Mouse (Mus musculus) C2C12 (cell line): ENCODE data around the gene Pik3r5. TPM values are rescaled to one million over a fixed set of nuclear protein-coding genes. Genes with fewer than 3 reads are reported as not detected.

Source experiments
- H3K27me3 ChIP-seq: one replicate; pipeline ENCODE4 v1.6.1; 2011; ENCODE audit not compliant: control insufficient read depth, insufficient read depth, insufficient read length
- H3K36me3 ChIP-seq: one replicate; pipeline ENCODE4 v1.6.1; 2011; ENCODE audit not compliant: control insufficient read depth, insufficient read depth
- H3K4me3 ChIP-seq: one replicate; pipeline ENCODE4 v1.5.1; 2011; ENCODE audit warnings: mild to moderate bottlenecking, control low read depth; ENCODE audit not compliant: poor library complexity, insufficient read depth, severe bottlenecking
- H3K79me2 ChIP-seq: one replicate; pipeline ENCODE4 v1.6.1; 2011; ENCODE audit not compliant: control insufficient read depth, insufficient read depth
- H3K79me3 ChIP-seq: one replicate; pipeline ENCODE4 v1.6.1; 2011; ENCODE audit warnings: low read depth, control low read depth
- H3ac ChIP-seq: one replicate; pipeline ENCODE3; 2011; ENCODE audit warnings: low read depth; ENCODE audit not compliant: control insufficient read depth, insufficient read length
- CEBPB ChIP-seq: IDR thresholded peaks from one replicate; pipeline ENCODE4 v1.6.1; 2011; ENCODE audit warnings: low read depth, mild to moderate bottlenecking, control low read depth, moderate library complexity
- CTCF ChIP-seq: IDR thresholded peaks from one replicate; pipeline ENCODE4 v1.5.1; 2011; ENCODE audit not compliant: control insufficient read depth, insufficient read depth, insufficient read length
- FOSL1 ChIP-seq: IDR thresholded peaks from one replicate; pipeline ENCODE4 v1.8.0; 2011; ENCODE audit warnings: mild to moderate bottlenecking, low read length; ENCODE audit not compliant: poor library complexity, insufficient read depth, severe bottlenecking
- MAX ChIP-seq: IDR thresholded peaks from one replicate; pipeline ENCODE4 v1.6.1; 2011; ENCODE audit warnings: mild to moderate bottlenecking, control low read depth
- MYOD1 ChIP-seq: IDR thresholded peaks from one replicate; pipeline ENCODE4 v1.6.1; 2011; ENCODE audit warnings: low read depth; ENCODE audit not compliant: control insufficient read depth, insufficient read length
- MYOG ChIP-seq: IDR thresholded peaks from one replicate; pipeline ENCODE4 v1.6.1; 2011; ENCODE audit not compliant: control insufficient read depth, insufficient read length; ENCODE audit errors: extremely low read depth
- USF1 ChIP-seq: IDR thresholded peaks from one replicate; pipeline ENCODE4 v1.6.1; 2011; ENCODE audit warnings: low read depth, mild to moderate bottlenecking, control low read depth, moderate library complexity
- polyA plus RNA-seq: library from polyadenylated mRNA; unstranded; fragments of >200 nt; fragmentation: generic; extraction: Trizol; gene quantifications from one replicate; pipeline ENCODE4 v1.2.1, GENCODE M21; 2012; ENCODE audit warnings: missing spikeins

The Pik3r5 gene
- polyA plus RNA-seq, 1 experiment: 0.89 TPM

DNA sequence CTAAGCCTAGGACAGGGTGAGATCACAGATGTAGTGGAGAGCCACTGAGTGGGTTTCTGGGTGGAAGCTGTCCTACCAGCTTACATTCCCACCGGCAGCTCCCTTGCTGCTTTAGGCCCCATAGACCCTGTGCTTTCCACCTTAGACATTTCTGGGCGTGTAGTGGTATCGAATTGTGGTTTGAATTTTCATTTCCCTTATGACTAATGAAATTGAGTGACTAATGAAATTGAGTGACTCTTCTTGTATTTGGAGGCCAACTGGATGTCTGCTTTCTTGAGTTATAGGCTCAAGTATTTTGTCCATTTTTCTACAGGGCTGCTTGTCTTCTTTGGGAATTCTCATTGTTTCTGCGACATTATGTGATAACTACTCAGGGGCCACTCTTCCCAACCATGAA, 14.6 kb downstream of the Pik3r5 start:
- Histone ChIP-seq H3K4me3 (no peak overlapping the region), H3ac (no peak overlapping the region), H3K79me3 (no peaks in the 10 kb centered on the region), H3K27me3 (no peaks in the 10 kb centered on the region), H3K79me2 (no peaks in the 10 kb centered on the region), H3K36me3 (no peaks in the 10 kb centered on the region)
- no peak for TF ChIP-seq USF1
- no peak for TF ChIP-seq CTCF
- peak; percentile 87 for TF ChIP-seq FOSL1

DNA sequence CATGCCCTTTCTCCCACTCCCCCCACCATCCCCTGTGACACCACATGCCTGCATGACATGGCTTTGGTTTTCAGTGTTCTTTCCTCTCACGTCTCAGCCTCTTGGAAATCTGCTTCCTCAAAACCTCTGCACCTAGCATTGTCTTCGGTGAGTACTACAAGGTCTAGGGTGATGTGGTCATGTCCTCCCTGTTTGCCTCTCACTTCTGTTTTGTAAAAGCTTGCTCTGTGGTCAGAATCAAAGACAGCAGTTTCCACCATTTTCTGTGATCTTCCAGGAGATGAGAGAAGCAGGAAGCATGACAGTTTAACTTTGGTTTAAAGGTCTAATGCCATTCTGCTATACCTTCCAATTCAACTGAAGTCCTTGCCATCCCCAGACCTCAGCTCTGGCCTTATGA, 15.3 kb downstream of the Pik3r5 start:
- Histone ChIP-seq H3K27me3 (no peaks in the 10 kb centered on the region), H3ac (no peak overlapping the region), H3K36me3 (no peaks in the 10 kb centered on the region), H3K79me3 (no peaks in the 10 kb centered on the region), H3K79me2 (no peaks in the 10 kb centered on the region), H3K4me3 (no peak overlapping the region)
- no peak for TF ChIP-seq CTCF
- no peak for TF ChIP-seq CEBPB
- no peak for TF ChIP-seq USF1
- no peak for TF ChIP-seq MYOG
- TF ChIP-seq MYOD1: no peak
- TF ChIP-seq MAX: no peak
- TF ChIP-seq FOSL1: no peak

- Histone ChIP-seq H3K36me3 (no peaks in the 10 kb centered on the region), H3K79me3 (no peaks in the 10 kb centered on the region), H3ac (no peak overlapping the region), H3K27me3 (no peaks in the 10 kb centered on the region), H3K79me2 (no peaks in the 10 kb centered on the region), H3K4me3 (no peak overlapping the region)
- TF ChIP-seq CTCF (no peak), CEBPB (no peak), MYOG (no peak), FOSL1 (no peak), MAX (no peak), MYOD1 (no peak), USF1 (peak; percentile 12)
Measured at GRCm38 (mm10) chr11:68448356-68448755, 16.4 kb downstream of the Pik3r5 start.

DNA sequence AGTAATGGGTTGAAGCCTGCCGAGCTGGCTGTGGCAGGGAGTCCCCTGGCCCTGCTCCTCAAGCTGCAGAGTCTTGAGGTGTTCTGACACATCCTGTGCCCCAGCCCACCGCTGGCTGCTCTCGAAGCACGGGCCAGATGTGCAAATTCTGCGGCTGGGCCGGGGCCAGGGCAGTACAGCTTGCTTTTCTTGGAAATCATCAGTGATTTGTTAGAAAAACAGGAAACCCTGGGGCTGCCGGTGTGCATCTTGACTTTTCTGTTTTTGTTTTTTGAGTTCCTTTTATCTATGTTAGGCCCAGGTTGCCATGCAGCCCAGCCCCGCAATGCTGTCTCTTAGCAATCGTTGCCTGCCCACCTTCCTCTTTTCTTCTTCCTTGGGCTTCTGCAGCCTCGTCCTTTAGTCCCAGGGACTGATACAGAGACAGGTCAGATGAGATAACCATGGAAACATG, 19.4 kb downstream of the Pik3r5 start:
- Histone ChIP-seq H3K79me2 (no peaks in the 10 kb centered on the region), H3K4me3 (no peak overlapping the region), H3ac (no peak overlapping the region), H3K27me3 (no peaks in the 10 kb centered on the region), H3K36me3 (no peaks in the 10 kb centered on the region), H3K79me3 (no peaks in the 10 kb centered on the region)
- TF ChIP-seq CTCF (no peak), CEBPB (no peak), MAX (no peak), USF1 (no peak), MYOD1 (no peak), MYOG (no peak), FOSL1 (no peak)

- TF ChIP-seq CEBPB: no peak
- no peak for TF ChIP-seq CTCF
- TF ChIP-seq FOSL1: no peak
- no peak for TF ChIP-seq USF1
- TF ChIP-seq MYOG: no peak
- TF ChIP-seq MYOD1: no peak
- no peak for TF ChIP-seq MAX
- no peaks in the 10 kb centered on the region for H3K79me3 ChIP-seq
Measured at GRCm38 (mm10) chr11:68451747-68452405, 20.0 kb downstream of the Pik3r5 start.

DNA sequence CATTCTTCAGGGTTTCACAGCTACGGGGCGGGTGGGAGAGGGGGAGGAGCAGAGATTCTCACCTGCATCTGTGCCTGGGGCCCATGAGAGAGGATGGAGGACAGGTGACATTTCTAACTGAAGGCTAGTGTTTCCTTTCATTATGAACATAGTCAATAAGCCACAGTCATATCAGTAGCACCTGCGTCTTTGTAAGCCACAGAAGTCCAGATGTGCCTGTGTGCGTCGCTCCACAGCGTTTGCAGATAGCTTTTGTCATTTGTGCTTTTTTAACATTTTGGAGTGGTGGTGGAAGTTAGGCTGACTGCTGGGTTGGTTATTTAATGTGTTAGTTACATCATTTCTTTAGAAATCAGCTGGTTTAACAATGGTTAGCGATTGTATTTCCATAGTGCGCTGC, 20.8 kb downstream of the Pik3r5 start:
- Histone ChIP-seq H3K27me3 (no peaks in the 10 kb centered on the region), H3K4me3 (no peak overlapping the region), H3K79me3 (no peaks in the 10 kb centered on the region), H3K79me2 (no peaks in the 10 kb centered on the region), H3ac (no peak overlapping the region), H3K36me3 (no peaks in the 10 kb centered on the region)
- TF ChIP-seq CEBPB: no peak
- TF ChIP-seq USF1: no peak
- no peak for TF ChIP-seq FOSL1
- no peak for TF ChIP-seq MYOD1

More at GRCm38 (mm10) chr11:68451747-68452405, 20.0 kb downstream of the Pik3r5 start:
- Histone ChIP-seq H3K79me2 (no peaks in the 10 kb centered on the region), H3K36me3 (no peaks in the 10 kb centered on the region), H3K27me3 (no peaks in the 10 kb centered on the region), H3K4me3 (no peak overlapping the region), H3ac (no peak overlapping the region)
